Mouse (Mus musculus) frontal cortex, postnatal 36 days (tissue): ENCODE measurements at regions not wholly inside any gene's neighbourhood (a gene's known extent, or its start where the extent isn't known, plus 50 kb on each side); places are given as distances from the start of the nearest gene placed in this dataset.
A peak's percentile ranks its signal among the peaks of the same experiment; 100 is the strongest.
"Not testable (repeated sequence)": the region's sequence is repeated elsewhere in the genome, so short reads cannot be mapped to it uniquely, and the experiment has no call there.

ENCODE experiments used
- DNase-seq, 2 experiments: peaks; one replicate each; pipeline ENCODE4 v3.0.0; 2022; ENCODE audit warnings: low spot score in 2 of 2

DNA sequence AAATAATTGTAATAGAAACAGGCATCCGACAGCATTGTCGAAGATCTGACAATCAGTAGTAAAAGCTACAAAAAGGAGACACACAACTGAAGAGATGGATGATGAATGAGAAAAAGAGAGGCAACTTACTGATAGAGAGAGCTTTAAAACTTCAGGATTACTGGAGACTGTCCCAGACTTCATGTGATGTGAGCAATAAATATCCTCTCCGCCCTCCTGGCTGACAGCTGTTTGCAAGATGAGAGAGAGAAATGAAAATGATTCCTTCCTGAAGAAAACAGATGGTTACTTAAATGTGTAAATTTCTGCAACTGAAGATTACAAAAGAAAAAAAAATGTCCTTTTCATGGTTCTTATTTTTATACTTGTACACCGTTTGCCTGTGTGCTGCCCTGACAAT is 306.7 kb upstream of the Ncam2 start:
- DNase-seq: peak; percentile 15 to 79

DNA sequence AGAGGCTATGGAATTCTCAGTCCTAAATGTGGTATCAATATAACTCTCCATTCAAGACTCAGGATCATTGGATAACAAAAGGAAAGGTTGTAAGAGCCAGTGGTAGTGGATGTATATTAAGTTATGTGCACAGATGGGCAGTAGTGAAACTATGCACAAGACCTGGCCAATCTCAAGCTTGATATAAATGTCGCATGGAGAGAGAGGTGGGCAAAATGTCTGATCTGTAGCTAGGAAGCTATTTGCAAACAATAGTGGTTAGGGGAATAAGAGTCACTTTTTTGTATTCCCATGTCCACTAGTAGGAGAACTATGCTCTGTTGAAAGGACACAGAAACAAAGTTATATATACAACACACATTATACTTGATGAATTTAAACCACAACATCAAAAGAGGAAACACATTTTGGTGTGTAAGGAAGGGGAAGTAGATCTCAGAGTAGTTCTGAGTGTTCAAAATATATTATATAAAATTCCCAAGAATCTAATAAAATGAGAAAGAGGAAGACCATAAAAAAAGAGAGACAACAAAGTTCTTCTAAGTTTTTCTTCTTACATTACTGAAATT is 279.7 kb upstream of the Ncam2 start:
- no peak for DNase-seq

DNA sequence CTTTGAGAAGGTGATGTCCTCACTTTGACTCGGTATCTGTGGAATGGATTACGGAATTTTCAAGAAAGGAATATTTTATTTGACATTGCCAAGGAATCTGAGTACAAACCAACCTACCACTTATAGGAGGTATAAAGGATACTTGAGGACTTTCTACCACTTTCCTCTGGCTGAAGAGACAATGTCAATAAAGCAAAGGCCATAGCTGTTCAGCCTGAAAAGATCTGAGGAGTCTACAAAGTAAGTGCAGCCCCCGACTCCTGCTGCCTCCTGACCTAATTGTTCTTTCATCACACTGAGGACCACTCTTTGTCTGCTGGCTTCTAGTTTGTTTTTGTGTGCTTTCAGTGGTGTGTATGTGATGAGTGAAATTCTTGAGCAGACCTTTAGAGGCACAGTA is 269.5 kb upstream of the Ncam2 start:
- no peak for DNase-seq

DNA sequence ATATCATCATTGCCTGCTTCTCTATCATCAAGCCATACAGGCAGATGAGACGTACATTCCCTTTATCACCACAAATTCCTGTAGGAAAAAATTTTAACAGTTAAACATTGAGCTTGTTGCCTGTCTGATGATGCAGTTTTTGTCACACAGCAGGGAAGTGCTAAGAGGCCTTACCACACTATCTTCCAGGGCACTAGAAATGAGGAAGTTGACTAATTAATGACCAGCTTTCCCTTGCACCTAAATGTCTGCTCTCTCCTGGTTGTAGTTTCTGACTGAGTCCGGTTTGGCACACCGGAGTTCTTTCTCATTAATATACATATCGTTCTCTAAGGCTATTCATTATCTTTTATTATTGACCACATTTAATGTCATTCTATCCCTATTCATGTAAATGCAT is 269.0 kb upstream of the Ncam2 start:
- DNase-seq: no peak

DNA sequence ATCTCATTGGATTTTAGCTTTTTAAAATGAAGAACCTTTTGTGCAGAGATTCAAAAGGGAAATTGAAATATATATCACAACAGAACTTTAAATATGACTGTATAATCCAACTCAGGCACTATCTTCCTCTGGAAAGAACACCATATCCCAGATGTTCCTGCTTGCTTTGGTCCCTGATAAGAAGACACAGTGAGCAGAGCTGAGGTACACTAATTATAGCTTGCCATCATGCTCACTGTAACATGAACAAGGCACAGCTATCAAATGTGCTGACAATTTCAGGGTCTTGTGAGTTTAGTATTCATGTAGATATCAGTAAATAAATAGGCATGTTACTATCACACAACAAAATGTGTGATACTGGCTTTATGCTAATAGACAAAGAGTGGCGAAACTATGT is 264.8 kb upstream of the Ncam2 start:
- DNase-seq: no peak

DNA sequence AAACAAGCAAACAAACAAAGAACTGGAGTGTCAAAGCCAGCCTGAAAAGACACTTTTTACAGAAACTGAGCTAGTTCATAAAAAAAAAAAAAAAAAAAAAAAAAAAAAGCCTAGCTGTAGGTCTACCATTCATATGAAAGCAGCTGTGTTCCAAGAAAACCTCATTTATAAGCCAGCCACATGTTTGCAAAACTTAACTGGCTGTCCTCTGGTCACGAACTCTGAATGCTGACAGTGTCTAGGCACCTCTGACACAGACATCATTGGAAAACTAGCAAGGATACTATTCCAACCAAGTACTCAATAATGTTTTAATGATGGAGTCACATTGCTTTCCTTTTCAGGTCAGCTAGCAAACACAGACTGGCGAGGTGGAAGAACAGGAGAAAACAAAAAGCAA is 238.4 kb upstream of the Ncam2 start:
- no peak for DNase-seq

DNA sequence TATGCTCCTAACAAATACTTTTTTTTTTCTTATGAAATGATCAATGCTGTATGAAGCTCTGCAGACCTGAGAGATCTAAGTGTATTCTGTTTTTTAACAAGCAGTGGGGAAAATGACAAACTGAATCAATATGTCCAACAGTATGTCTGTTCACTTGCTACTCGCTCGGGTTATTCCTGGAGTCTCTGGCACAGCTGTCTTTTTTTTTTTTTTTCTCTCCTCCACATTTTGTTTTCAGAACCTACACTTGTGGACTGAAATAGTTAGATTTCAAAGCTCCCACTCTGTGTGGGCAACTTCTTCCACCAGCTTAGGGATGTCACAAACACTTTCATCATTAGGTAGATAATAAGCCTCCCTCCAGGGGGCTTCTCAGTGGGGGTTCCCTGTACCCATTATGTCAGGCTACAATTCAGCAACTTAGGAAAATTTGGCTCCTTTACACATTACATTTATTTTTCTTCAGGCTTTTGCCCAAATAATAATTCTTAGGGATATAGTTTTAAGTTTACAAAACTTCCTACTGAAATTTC is 218.9 kb upstream of the Ncam2 start:
- no peak for DNase-seq

DNA sequence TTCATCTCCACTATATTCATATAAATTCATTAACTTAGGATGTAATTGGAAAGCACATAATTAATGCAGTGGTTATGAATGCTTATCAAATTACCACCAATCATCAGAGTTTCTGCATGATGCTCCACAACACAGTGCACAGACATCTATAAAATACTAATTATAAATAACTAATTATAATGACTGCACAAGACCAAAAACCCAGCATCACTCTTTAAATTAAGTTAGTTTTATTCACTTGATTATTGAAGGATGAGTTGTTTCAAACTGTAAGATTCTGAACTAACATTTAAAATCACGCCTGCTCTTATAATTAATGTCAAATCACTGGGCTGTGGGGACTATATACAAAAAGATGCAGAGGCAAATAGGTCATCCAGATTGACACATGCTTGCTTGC is 212.7 kb upstream of the Ncam2 start:
- DNase-seq: no peak

DNA sequence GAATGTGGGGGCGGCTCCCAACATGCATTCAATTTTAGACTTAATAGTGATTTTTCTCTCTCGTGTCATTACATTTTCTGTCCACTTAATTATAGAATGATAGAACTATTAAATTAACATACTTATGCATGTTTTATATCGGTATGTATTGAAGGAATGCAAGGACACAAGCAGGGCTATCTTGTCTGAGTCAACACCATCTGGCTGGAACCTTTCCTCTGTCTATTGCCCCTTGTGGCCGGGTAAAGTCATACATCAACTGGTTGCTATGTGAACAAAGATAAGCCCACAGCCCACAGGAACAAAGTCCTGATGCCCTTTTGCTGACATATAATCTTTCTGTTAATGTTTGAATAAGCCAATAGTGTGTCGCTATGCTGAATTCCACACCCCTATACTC is 163.7 kb upstream of the Ncam2 start:
- not testable (repeated sequence) for DNase-seq

DNA sequence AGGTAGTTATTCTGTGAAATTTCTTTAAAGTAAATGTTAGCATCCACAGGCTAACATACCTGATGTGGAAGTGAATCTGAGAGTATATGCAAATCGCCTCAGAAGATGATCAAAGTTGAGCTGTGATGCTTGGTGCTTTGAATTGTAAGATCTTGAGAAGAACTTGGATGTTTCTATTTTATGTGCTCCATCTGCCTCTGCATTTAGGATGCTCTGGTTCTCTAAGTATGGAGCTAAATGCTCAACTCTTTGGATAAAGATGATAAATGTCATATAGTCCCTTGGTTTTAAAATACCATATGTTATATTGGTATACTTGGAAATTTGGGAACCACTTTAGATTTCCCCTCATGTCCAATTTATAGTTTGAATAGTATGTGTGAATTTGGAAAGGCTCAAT is 159.2 kb upstream of the Ncam2 start:
- DNase-seq: no peak

DNA sequence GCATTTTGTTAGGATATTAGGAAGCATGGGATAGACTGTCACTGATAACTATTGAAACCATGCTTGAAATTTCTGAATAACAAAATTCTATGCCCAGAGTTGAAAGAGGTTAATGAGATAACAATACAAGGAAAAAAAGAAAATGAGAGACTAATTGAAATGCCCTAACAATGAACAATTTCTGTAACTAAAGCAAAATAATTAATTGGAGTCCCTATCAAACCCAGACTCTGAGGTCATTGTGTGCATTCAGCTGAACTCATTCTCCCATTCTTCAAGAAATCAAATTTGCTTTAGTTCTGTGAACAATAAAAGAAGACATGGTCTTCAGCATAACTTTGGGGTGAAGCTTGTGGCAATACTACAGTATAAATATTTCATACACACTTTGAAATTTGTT is 154.8 kb upstream of the Ncam2 start:
- DNase-seq: no peak

DNA sequence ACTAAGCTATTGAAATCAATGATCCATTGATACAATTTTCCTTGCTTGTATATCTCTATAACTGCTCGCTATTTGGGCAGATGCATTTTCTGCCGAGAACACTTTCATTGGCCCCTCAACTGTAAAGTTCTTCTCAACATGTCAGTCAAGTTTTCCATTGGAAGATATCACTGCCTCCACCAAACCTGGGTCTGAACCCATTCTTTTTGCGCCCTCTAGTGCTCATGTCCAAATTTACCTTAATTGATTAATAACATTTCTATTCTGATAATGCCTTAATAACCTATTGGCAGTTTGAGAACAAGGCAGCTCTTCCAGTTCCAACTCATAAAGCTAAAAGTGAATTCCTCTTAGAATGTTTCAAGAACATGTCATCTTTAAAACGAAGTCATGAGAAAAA is 132.2 kb upstream of the Ncam2 start:
- DNase-seq: no peak
